Mouse (Mus musculus) hindbrain, embryonic 16.5 days (tissue): ENCODE data around the gene Opn5. TPM values are rescaled to one million over a fixed set of nuclear protein-coding genes. Genes with fewer than 3 reads are reported as not detected.

Source experiments
- polyA plus RNA-seq: library from polyadenylated mRNA; unstranded; fragments of >200 nt; fragmentation: Nextera tagmentation; extraction: Ambion mirVana; gene quantifications from 2 replicates; pipeline ENCODE4 v1.2.1, GENCODE M21; 2015

Gene Opn5
- polyA plus RNA-seq, 1 experiment from 2014 or later = 0.10 TPM

Other genes with a start within 250 kb of the Opn5 start
- 0.21 and 0.23 TPM in 2 replicates for gene Adgrf4, start 80.9 kb upstream of the Opn5 start, polyA plus RNA-seq
- 0.14 TPM in 1 of 2 replicates, not detected in the other for gene Adgrf2, start 130.8 kb upstream of the Opn5 start, polyA plus RNA-seq